Mouse (Mus musculus) cerebellum, postnatal 10 days (tissue): ENCODE measurements at regions not wholly inside any gene's neighbourhood (a gene's known extent, or its start where the extent isn't known, plus 50 kb on each side); places are given as distances from the start of the nearest gene placed in this dataset.

Experiments used
- DNase-seq, 2 experiments: peaks; one replicate each; pipeline ENCODE4 v3.0.0; 2021; ENCODE audit warnings: mixed read lengths in 2 of 2

DNA sequence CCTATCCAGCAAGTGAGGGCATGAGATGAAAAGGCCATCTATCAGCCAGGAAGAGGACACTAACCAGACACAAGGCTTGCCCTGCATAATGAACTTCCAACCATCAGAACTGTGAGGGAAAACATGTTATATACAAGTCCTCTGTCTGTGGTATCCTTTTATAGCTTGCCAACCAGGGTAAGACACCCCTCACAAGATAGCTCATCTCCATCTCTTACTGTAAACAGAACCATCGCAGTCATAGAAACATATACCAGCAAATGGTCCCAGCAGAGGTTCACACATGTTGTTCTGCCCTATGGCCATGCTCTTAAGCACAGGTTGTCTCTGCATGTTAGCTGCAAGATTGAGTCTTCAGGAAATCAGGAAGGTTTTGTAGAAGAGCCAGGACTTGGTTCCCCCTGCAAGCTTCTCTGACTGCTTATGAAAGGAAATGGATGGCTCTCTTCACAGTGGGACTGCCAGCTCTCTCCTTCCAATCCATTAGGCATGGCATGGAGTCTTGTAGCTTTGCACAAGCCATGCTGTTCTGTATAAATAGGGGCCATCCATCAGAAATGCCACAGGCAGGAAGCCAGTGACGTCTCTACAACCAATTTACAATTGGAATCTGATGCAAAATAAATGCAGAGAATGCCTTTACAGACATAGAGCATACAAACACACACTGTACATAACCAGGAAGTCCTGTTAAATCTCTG, 1514.0 kb upstream of the Lrrc6 start:
- peak; percentile 85 to 86 for DNase-seq

DNA sequence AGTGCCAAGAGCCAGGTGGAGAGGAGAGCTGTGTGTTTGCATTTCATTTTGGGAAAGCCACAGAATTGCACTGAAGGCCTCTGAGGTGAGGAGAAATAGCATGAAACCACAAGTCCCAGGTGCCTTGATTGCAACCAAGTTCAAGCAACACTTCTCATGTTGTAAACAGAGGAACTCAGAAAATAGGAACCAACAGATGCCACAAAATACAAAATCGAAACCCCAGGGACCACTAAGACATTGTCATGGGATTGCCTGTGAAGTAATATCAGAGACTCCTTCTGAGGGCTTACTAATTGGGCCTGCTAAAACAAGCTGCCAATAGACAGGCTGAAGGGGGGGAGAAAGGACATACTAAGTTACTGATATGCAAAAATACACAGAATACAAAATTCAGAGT, 1510.5 kb upstream of the Lrrc6 start:
- peak; percentile 47 to 49 for DNase-seq

DNA sequence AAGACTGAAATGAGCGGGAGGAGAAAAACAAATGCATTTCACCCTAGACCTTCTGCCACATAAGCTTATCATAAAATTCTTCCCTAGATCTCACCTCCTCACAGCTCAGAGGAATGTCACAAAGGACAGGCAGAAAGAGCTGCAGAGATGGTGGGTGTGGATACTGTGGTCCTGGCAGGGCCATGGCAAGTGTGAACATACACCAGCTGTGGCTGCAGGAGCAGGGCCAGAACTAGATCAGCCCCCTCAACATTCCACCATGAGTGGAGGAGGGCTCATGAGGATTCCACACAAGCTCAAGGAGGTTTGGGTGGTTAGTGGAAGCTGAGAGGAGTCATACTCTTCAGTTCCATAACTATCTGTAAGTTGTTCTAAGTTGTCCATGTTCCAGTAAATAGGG, 1509.5 kb upstream of the Lrrc6 start:
- DNase-seq, result no peak

- no peak for DNase-seq
Measured at GRCm38 (mm10) chr15:68004798-68005197, 1504.1 kb upstream of the Lrrc6 start.

DNA sequence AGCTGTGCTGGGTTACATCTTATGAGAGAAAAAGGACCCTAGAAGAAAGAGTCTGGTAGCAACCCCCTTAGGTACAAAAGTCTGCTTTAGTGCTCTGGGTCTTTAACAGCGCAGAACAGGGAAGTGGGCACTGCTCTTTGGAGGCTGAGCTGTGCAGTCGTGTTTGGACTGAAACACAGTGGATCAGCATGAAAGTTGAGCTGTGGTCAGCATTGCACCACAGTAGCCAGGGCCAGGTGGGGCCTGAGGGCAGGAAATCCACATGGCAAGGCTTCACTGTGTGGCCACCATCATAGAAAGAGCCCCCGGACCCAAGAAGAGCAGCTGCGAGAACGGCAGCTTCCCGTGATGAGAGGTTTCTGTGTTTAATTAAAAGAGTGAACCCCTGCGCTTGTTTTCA, 1495.8 kb upstream of the Lrrc6 start:
- DNase-seq, result peak; percentile 21 to 33

DNA sequence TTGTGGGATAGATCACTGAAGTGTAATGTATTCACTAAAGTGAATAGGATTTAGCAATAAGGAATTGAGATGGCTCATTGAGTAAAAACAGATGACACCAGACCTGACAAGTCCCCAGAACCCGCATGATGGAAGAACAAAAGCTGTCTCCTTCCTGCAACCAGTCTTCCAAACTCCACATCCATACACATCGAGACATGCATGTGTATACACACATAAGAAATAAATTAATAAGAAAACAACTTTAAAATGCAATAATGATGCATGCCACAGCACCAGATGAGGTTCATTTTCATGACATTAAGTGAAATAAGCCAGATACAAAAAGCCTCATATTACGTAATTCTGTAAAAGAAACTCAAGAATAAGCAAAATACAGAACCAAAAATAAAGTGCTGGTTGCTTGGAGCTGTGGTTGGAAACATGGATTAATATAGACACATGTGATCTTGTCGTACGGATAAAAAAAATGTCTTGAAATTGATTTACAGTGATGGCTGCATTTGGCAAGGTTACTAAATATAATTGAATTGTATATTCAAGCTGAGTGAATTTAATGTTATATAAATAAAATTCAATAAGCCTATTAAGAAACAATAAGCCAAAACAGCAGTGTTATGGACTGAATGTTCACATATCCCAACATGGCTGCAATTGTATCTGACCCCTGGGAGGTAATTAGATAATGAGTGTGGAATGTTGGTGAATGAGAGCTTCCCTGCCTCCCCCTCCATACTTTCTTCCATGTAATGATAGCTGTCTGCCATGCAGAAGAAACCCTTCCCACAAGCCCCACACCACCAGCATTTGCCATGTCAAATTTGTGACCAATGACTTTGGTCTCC, 1488.9 kb upstream of the Lrrc6 start:
- no peak for DNase-seq

DNA sequence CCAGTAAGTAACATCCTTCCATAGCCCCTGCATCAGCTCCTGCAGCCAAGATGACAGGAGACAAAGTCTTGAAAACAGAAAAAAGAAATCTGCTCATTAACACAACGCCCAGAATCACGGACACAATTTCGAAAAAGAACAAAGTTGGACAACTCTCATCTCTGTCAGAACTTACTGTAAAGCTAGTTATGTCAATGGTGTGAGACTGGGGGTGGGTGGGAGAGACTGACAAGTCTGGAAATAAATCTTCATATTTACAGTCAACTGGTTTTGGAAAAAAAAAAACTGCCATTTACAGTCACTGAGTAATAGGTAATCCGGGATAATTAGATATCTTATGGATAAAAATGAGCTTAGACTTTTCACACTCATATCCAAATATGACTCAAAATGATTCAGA, 1487.2 kb upstream of the Lrrc6 start:
- no peak for DNase-seq

DNA sequence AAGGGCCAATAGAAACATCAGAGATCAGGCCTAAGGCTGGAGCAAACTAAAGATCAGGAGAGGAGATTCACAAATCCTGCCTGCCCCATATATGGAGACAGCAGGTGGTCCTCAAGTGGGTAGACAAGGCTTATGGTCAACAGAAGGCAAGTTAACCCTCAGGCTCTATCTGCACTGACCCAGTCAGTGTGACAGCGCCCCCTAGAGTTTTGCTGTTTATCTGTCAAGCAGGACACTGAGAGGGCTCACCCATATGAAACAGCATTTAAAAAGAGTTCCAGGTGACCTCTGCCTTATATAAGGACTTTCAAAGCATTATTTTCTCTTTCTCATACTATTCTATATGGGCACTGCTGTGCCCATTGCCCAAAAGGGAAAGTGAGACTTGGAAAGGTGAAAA, 1482.5 kb upstream of the Lrrc6 start:
- DNase-seq, result peak; percentile 32 to 56

DNA sequence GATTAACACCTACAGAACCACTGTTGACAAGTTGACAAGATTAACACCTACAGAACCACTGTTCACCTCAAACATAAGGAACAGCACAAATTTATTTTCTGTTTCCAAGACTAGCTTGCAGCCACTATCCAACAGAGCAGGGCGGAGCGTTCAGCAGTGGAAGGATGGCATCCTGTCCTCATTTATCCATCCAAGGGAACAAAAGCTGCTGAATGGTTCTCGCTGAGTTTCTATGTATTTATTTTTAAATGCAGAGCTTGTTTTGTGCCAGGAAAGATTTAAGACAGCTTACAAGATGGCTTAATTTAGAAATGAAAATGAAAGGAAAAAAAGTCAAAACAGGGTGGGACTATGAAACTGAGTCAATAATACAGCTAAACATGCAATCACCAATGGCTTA, 1481.2 kb upstream of the Lrrc6 start:
- no peak for DNase-seq

GRCm38 (mm10) chr15:67979451-67979850, 1478.7 kb upstream of the Lrrc6 start:
- peak; percentile 28 to 32 for DNase-seq

DNA sequence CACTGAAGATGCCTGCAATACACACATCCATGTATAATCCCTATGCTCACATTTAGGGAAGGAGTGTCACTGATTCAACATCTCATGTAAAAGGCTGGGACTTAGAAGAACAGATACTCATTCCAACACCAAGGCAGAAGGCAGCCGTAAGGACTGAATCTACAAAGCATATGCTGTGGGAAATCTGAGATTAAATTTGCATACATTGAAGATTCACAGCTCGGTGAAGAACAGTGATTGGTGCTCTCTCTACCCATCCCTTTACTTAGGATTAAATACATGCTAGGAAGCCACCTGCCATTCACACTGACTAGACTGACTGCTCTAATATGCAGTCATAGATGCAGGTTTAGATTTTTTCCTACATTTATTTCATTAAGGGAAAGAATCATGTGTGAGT, 1476.5 kb upstream of the Lrrc6 start:
- DNase-seq, result no peak

- no peak for DNase-seq
Measured at GRCm38 (mm10) chr15:67971998-67972397, 1471.3 kb upstream of the Lrrc6 start.

GRCm38 (mm10) chr15:67954216-67954615, 1453.5 kb upstream of the Lrrc6 start:
- no peak for DNase-seq

DNA sequence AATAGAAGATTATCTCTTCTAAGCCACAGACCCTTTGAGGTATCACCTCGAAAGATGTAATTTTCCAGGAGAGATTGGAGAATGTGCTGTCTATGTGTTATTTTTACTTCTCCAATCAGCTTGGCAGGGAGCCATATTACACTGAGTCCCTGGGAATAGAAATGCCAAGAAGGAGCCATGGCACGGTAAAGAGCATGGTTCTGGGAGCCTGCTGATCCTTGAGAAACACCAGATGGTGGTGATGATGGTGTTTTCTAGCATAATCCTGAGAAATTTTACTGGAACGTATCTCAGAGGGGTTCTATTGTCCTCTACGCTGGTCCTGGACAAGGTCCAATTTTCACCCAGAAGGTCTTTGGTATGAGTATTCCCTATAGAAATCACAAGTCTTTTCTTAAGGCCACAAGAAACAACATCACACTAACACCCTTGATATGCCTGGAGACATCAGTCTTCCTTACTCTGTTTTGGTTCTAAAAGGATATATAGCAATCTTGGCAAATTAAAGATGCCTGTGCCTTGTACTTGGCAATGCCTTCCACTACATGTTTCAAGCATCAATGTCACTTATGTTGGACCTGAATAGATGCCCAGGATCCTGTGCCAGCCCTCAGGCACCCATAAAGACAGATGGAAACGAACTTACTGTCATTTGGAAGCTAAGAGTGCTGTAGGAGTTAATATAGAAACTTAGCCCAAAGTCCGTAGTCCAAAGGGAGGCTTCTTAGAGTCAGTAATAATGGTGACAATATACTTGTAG, 1449.8 kb upstream of the Lrrc6 start:
- peak; percentile 57 to 65 for DNase-seq

DNA sequence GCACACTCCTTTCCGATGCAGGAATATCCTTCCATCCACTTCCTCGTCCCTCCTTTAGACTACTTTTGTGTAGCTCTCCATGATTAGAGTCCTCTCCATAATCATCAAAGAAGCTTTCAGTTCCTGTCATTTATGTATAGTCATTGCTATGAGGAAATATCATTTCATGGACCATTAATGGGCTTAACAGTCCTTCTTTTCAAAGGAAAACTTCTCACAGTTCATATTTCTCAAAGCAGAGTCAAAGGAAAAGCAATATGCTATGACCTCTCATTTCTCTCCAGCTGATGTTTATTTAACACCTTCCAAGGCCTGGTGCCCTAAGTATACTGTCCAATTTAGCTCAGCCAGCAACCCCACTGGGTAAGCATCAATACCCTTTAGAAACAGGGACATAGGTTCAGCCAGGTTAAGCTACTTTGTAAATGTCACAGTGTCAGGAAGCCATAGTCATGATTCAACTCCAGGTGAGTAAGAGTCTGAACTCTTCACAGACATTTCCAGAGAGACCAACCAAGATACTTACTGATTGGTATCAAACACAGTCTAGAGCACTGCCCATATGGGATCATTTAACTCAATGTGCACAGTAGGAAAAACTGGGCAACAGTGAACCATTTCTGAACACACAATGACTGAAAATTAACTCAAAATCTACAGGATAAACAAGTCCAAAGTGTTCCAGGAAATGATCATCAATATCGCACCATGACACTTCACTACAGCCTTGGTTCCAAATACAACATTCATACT, 1443.8 kb upstream of the Lrrc6 start:
- no peak for DNase-seq

- no peak for DNase-seq
Measured at GRCm38 (mm10) chr15:67943046-67943445, 1442.3 kb upstream of the Lrrc6 start.

DNA sequence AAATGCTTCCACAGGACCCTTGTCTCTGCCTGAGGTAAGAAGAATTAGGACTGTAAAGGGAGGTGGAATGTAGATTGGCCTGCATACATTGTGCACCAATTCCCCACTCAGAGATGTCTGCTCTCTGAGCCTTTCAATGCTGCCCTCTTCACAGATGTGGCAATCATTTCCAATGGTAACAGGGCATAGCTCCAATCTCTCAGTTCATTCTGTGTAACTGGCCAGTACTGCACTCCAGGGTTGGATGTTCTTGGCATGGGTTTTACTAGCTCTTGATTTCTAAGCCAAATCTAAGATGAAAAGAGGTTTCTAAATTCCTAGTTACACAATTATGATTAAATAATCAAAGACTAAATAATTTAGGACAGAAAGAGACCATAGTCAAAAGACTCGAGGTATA, 1439.8 kb upstream of the Lrrc6 start:
- peak; percentile 10 to 12 for DNase-seq

- no peak for DNase-seq
Measured at GRCm38 (mm10) chr15:67924885-67925284, 1424.2 kb upstream of the Lrrc6 start.

DNA sequence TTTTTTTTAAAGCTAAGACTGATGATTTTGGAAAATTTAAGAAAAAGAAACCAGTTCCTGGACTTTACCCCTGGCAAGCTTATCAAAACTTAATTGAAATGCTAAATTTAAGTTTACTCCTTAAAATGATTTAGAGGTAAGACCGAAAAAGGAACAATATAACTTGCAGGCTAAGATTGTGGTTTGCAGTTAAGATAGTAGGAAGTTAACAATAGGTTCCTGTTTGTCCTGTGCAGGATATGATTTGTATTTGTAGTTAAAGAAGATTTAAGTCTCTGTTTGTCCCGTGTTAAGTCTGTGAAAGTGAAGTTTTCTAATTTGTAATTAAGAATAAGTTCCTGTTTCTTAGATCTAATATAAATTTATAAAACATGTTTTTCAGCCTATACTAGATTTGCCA, 1406.3 kb upstream of the Lrrc6 start:
- no peak for DNase-seq

DNA sequence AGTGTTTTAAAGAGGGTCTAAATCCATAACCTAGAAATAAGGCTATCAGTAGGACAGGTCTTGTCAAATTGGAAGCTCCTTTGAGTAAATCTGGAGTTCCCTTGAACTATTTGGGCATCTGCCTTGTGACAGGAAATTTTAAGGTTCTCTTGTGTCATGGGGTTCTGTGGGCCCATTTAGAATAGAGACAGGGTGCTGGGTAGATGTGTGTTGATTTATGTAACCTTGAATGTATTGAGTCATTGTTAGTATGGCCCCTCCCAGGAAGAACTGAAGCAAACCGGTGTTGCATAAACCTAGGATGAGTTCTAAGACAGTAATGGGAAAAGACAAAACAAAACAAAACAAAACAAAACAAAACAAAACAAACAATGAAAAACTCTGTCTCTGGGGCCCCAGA, 1404.6 kb upstream of the Lrrc6 start:
- DNase-seq, result no peak

DNA sequence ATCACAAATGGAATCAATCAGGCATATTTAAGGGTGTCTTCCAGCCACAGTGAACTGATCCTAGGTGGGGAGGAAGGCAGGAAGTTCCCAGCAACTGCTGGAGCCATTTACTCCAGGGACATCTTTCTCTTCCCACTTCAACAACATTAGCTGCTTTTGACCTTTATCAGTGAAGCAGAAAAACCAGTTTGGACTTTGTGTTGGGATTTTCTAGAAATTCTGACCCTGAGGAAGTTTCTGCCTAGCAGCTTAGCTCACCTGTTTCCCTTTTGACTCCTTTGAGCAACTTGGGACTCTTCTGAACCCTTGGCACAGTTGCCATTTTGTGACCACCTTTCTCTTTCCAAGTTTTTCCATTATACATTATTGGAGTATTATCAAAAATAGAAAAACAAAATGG, 1403.9 kb upstream of the Lrrc6 start:
- DNase-seq, result no peak

DNA sequence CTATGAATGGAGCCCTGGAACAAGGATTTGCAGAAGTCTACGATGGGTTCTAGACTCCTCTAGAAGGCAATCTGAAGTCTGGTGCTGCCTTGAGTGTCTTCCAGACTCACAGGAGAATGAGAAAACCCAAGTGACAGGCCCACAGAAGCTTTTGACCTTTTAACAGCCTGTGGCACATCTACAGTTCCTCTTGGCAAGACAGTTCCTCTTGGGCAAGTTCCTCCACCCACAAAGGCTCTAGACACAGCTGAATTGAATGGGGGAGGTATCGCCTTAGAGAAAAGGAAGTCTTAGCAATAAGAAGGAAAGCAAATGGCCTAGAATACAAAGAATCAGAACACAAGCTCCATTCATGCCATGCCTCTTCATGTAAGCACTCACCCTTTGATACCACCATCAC, 1402.3 kb upstream of the Lrrc6 start:
- DNase-seq, result no peak

- peak; percentile 50 to 73 for DNase-seq
Measured at GRCm38 (mm10) chr15:67901191-67901601, 1400.5 kb upstream of the Lrrc6 start.
